Comparison of ENCODE assay signal across 8 mouse cellular contexts in the genomic region with DNA sequence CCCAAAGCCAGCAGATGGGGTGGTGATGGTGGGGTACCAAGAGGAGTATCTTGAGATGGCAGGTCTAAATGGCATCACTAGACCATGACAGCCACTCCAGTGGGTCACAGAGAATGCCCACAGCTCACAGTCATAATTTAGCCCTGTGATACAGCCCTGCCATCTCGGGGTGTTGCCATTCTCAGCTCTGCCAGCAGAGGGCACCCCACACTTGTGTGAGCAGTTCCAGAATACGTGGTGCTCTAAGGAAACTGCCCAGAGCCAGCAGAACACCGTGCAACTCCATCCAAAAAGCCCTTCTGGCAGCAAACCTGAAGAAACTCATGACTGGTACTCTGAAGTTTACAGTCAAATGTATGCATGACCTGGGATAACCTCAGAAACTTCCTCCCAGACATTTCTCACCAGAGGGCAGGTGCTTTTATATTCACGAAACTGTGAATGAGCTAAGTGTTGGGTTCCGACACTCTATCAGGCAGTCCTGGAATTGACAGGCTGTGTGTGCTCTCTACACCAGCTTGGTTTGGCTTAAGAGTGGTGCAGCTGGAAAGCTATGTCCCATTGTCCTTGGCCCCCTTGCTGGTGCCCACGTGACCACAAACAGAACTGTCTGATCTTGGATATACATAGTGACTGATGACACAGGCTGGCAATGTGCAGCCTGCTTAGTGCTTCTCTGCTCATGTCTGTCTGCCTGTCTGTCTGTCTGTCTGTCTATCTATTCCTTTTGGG. TPM values are rescaled to one million over a fixed set of nuclear protein-coding genes. Genes with fewer than 3 reads are reported as not detected.
A peak's percentile ranks its signal among the peaks of the same experiment; 100 is the strongest.
DNase-seq lines count a peak whose midpoint lies in the region; ATAC-seq and TF ChIP-seq lines count a peak whose summit lies in the region.

No protein-coding gene starts in this region.

- no peaks in the 10 kb centered on the region for H3K36me3 ChIP-seq in midbrain, embryonic 10.5 days
- H3K36me3 ChIP-seq in midbrain, embryonic 15.5 days (replicated peaks), result no peaks in the 10 kb centered on the region
- no peaks in the 10 kb centered on the region for H3K36me3 ChIP-seq in intestine, postnatal 0 days (ENCODE audit: control insufficient read depth, insufficient read depth)
- H3K36me3 ChIP-seq in midbrain, embryonic 12.5 days, result no peaks in the 10 kb centered on the region

- no peak overlapping the region for H3K27ac ChIP-seq in midbrain, embryonic 10.5 days (replicated peaks)
- no peak overlapping the region for H3K27ac ChIP-seq in midbrain, embryonic 15.5 days
- no peak overlapping the region for H3K27ac ChIP-seq in intestine, postnatal 0 days (ENCODE audit: low read depth, low read length)
- H3K27ac ChIP-seq in midbrain, embryonic 12.5 days (replicated peaks), result no peak overlapping the region

- 45% methylated on average over 6 of the region's 6 CpGs for WGBS in midbrain, embryonic 10.5 days
- WGBS in midbrain, embryonic 15.5 days, result 43% methylated on average over 6 of the region's 6 CpGs
- 42% methylated on average over 6 of the region's 6 CpGs for WGBS in intestine, postnatal 0 days
- WGBS in midbrain, embryonic 12.5 days, result 37% methylated on average over 6 of the region's 6 CpGs

- TF ChIP-seq CTCF in intestine, postnatal 0 days (IDR thresholded peaks at IDR 0.05; ENCODE audit: low read depth), result peak; percentile 98

- intact Hi-C loops in left cerebral cortex, postnatal 36 days (cut with DNase I), result loop anchor here (1.0 to 5.0 kb wide), 4 partner anchors 21 to 181 kb away; no protein-coding TSS in a partner anchor

- H3K4me2 ChIP-seq in midbrain, embryonic 15.5 days, result no peak overlapping the region
- H3K4me2 ChIP-seq in intestine, postnatal 0 days (replicated peaks; ENCODE audit: low read depth), result no peak overlapping the region
- no peak overlapping the region for H3K4me2 ChIP-seq in midbrain, embryonic 12.5 days (replicated peaks)

- no peak for ATAC-seq in midbrain, embryonic 15.5 days (replicated peaks)
- no peak; the same call in 1 of the 2 replicates for ATAC-seq in intestine, postnatal 0 days
- ATAC-seq in midbrain, embryonic 12.5 days (ENCODE audit: low FRiP score, low read depth), result peak; percentile 73

- no peaks in the 10 kb centered on the region for H3K9me3 ChIP-seq in midbrain, embryonic 10.5 days (replicated peaks)
- no peaks in the 10 kb centered on the region for H3K9me3 ChIP-seq in midbrain, embryonic 15.5 days
- H3K9me3 ChIP-seq in intestine, postnatal 0 days (ENCODE audit: control insufficient read depth), result no peaks in the 10 kb centered on the region
- H3K9me3 ChIP-seq in midbrain, embryonic 12.5 days, result no peaks in the 10 kb centered on the region

- H3K9ac ChIP-seq in midbrain, embryonic 15.5 days, result no peak overlapping the region
- H3K9ac ChIP-seq in intestine, postnatal 0 days (ENCODE audit: low read depth, low read length), result no peak overlapping the region
- H3K9ac ChIP-seq in midbrain, embryonic 12.5 days (replicated peaks), result no peak overlapping the region

- peaks cover 10% of the 10 kb centered on the region for H3K4me1 ChIP-seq in midbrain, embryonic 10.5 days
- no peaks in the 10 kb centered on the region for H3K4me1 ChIP-seq in midbrain, embryonic 15.5 days
- no peaks in the 10 kb centered on the region for H3K4me1 ChIP-seq in intestine, postnatal 0 days (replicated peaks; ENCODE audit: control insufficient read depth, insufficient read depth, low read length)
- peaks cover 4% of the 10 kb centered on the region; the same call in 1 of the 2 replicates for H3K4me1 ChIP-seq in midbrain, embryonic 12.5 days

- DNase-seq in midbrain, embryonic 10.5 days (ENCODE audit: low spot score), result peak; percentile 83
- peak; percentile 80 for DNase-seq in embryo, embryonic 11 days
- peak; percentile 98 for DNase-seq in heart, adult 11 months
- peak; percentile 83 to 86 for DNase-seq in left cerebral cortex, postnatal 36 days (ENCODE audit: low spot score in 2 of 2)
- DNase-seq in spleen, adult 18-20 months, result peak; percentile 58 to 84

- peaks cover 16% of the 10 kb centered on the region; the same call in 1 of the 2 replicates for H3K27me3 ChIP-seq in midbrain, embryonic 10.5 days (ENCODE audit: low read depth, poor library complexity, severe bottlenecking)
- H3K27me3 ChIP-seq in midbrain, embryonic 15.5 days (replicated peaks), result peaks cover 4% of the 10 kb centered on the region
- H3K27me3 ChIP-seq in intestine, postnatal 0 days (replicated peaks; ENCODE audit: control insufficient read depth, insufficient read depth, low read length), result no peaks in the 10 kb centered on the region
- H3K27me3 ChIP-seq in midbrain, embryonic 12.5 days, result peaks cover 48% of the 10 kb centered on the region

- H3K4me3 ChIP-seq in midbrain, embryonic 10.5 days, result no peak overlapping the region
- H3K4me3 ChIP-seq in midbrain, embryonic 15.5 days, result no peak overlapping the region
- H3K4me3 ChIP-seq in intestine, postnatal 0 days (ENCODE audit: low read depth, low read length), result no peak overlapping the region
- H3K4me3 ChIP-seq in midbrain, embryonic 12.5 days, result no peak overlapping the region

RNA-seq across cellular contexts. Expression of gene Pwwp2b, which starts 55.2 kb away (rescaled TPM):
- polyA plus RNA-seq in midbrain, embryonic 10.5 days (2016; fragmentation: Nextera tagmentation; extraction: Ambion mirVana), result 4.3 and 4.4 TPM in 2 replicates
- polyA plus RNA-seq in midbrain, embryonic 15.5 days (2015; fragmentation: Nextera tagmentation; extraction: Ambion mirVana), result 5.2 and 5.3 TPM in 2 replicates
- 12.9 and 16.6 TPM in 2 replicates for polyA plus RNA-seq in intestine, postnatal 0 days (2015; fragmentation: Nextera tagmentation; extraction: Ambion mirVana)
- total RNA-seq in left cerebral cortex, postnatal 36 days (2021), result 10 to 100 TPM; 11.7 to 11.8 TPM
- 3.4 and 3.9 TPM in 2 replicates for polyA plus RNA-seq in midbrain, embryonic 12.5 days (2016; fragmentation: Nextera tagmentation; extraction: Ambion mirVana)
